Mouse (Mus musculus) bone marrow macrophage, adult 2 months (primary cell): Measurements from ENCODE around the gene Gm20388.

Experiments
- CTCF ChIP-seq: IDR thresholded peaks from 2 replicates; pipeline ENCODE4 v1.5.1; 2012; ENCODE audit warnings: low read depth, mild to moderate bottlenecking, low read length, moderate library complexity
- POLR2A ChIP-seq: IDR thresholded peaks from 2 replicates; pipeline ENCODE4 v1.6.1; 2012; ENCODE audit warnings: mild to moderate bottlenecking, low read depth, low read length, borderline replicate concordance

DNA sequence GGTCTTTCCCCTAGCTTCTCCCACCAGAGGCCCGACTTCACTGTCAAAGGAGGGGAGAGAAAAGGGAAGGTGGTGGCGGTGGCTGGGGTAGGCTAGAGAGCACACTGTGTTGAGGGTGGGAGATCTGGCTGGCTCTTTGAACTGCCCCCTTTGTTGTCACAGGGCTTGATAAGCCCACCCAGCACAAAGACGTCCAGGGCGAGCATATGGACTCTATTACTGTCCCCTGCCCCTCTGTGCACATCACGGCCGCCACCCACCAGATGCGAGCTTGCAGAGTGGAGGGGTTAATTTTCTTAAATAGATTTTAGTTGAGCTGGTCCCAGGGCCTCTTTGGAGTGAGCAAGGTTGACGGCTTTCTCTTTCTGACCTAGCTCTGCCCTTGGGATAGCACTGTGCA, 1450.5 kb downstream of the Gm20388 start:
- TF ChIP-seq POLR2A (no peak), CTCF (no peak)
